Mouse (Mus musculus): ENCODE measurements at regions not wholly inside any gene's neighbourhood (a gene's known extent, or its start where the extent isn't known, plus 50 kb on each side); places are given as distances from the start of the nearest gene placed in this dataset.

- DNase-seq, result no peak
Measured at GRCm38 (mm10) chr6:22442591-22442990, 86.5 kb upstream of the Fam3c start.

- no peak for DNase-seq
Measured at GRCm38 (mm10) chr6:22439871-22440270, 83.8 kb upstream of the Fam3c start.

GRCm38 (mm10) chr6:22429026-22429425 is 73.0 kb upstream of the Fam3c start:
- no peak for DNase-seq

GRCm38 (mm10) chr6:22424161-22424807 is 68.2 kb upstream of the Fam3c start:
- DNase-seq, result no peak

GRCm38 (mm10) chr6:22423070-22423980 is 67.3 kb upstream of the Fam3c start:
- DNase-seq, result no peak

- DNase-seq, result no peak
Measured at GRCm38 (mm10) chr6:22421551-22421950, 65.5 kb upstream of the Fam3c start.

- no peak for DNase-seq
Measured at GRCm38 (mm10) chr6:22418279-22418678, 62.2 kb upstream of the Fam3c start.

- no peak for DNase-seq
Measured at GRCm38 (mm10) chr6:22417189-22417588, 61.1 kb upstream of the Fam3c start.

- no peak for DNase-seq
Measured at GRCm38 (mm10) chr6:22411796-22412195, 55.8 kb upstream of the Fam3c start.

GRCm38 (mm10) chr6:22408808-22409589 is 53.0 kb upstream of the Fam3c start:
- no peak for DNase-seq
